Mouse (Mus musculus) CH12.LX (cell line): ENCODE measurements at regions not wholly inside any gene's neighbourhood (a gene's known extent, or its start where the extent isn't known, plus 50 kb on each side); places are given as distances from the start of the nearest gene placed in this dataset.

Source experiments
- DNase-seq: peaks from one replicate; pipeline ENCODE4 v3.0.0-alpha.2; 2013; ENCODE audit errors: extremely low read depth
- H3K27ac ChIP-seq: 2 replicates; pipeline ENCODE4 v1.5.1; 2012; ENCODE audit warnings: low read depth, mild to moderate bottlenecking, control low read depth, moderate library complexity; ENCODE audit not compliant: insufficient read depth
- H3K27me3 ChIP-seq: replicated peaks from 2 replicates; pipeline ENCODE3; 2012; ENCODE audit warnings: inconsistent platforms
- H3K36me3 ChIP-seq, 2 experiments: replicated peaks in 1 of 2; 2 replicates each; pipeline versions ENCODE3 to v1.6.1; 2012; ENCODE audit warnings: inconsistent platforms in 1 of 2, low read length in 1 of 2, mild to moderate bottlenecking in 1 of 2, mixed read lengths in 1 of 2, moderate library complexity in 1 of 2; ENCODE audit not compliant: control insufficient read depth in 1 of 2, insufficient read depth in 1 of 2
- H3K4me1 ChIP-seq, 2 experiments: 2 replicates each; pipeline ENCODE4 v1.6.1; 2012; ENCODE audit warnings: inconsistent platforms in 1 of 2, moderate library complexity in 1 of 2; ENCODE audit not compliant: insufficient read depth in 2 of 2, control insufficient read depth in 1 of 2
- H3K4me2 ChIP-seq: 2 replicates; pipeline ENCODE4 v1.6.1; 2012; ENCODE audit warnings: low read depth, mild to moderate bottlenecking, control low read depth; ENCODE audit not compliant: poor library complexity, insufficient read depth, severe bottlenecking
- H3K4me3 ChIP-seq, 3 experiments: fragments of 150-350 bp in 1 of 3; sonication (generic) in 1 of 3; replicated peaks in 1 of 3; 2 replicates each; pipeline versions ENCODE3 to v1.5.1; 2011 to 2012; ENCODE audit warnings: low read depth in 2 of 3, low read length in 2 of 3, mild to moderate bottlenecking in 2 of 3, moderate library complexity in 2 of 3, control low read depth in 1 of 3, improper control_type of control experiment in 1 of 3, inconsistent platforms in 1 of 3, mixed read lengths in 1 of 3; ENCODE audit not compliant: poor library complexity in 1 of 3
- H3K79me2 ChIP-seq: replicated peaks from 2 replicates; pipeline ENCODE4 v1.6.1; 2012; ENCODE audit warnings: mild to moderate bottlenecking, moderate library complexity; ENCODE audit not compliant: control insufficient read depth, poor library complexity, insufficient read depth, severe bottlenecking; ENCODE audit errors: extremely low read depth
- H3K9ac ChIP-seq: 2 replicates; pipeline ENCODE4 v1.6.1; 2012; ENCODE audit warnings: low read depth, mild to moderate bottlenecking, control low read depth, moderate library complexity; ENCODE audit not compliant: insufficient read depth
- H3K9me3 ChIP-seq: replicated peaks from 2 replicates; pipeline ENCODE3; 2012; ENCODE audit warnings: low read length, inconsistent platforms, mixed read lengths
- CHD1 ChIP-seq: IDR thresholded peaks from 2 replicates; pipeline ENCODE4 v1.6.1; 2012; ENCODE audit warnings: low read depth, low read length, improper control_type of control experiment, inconsistent platforms
- CHD2 ChIP-seq: IDR thresholded peaks from 2 replicates; pipeline ENCODE4 v1.6.1; 2011; ENCODE audit warnings: low read length, improper control_type of control experiment
- E2F4 ChIP-seq: IDR thresholded peaks from 2 replicates; pipeline ENCODE4 v1.6.1; 2011; ENCODE audit warnings: low read depth, low read length, improper control_type of control experiment; ENCODE audit not compliant: insufficient replicate concordance
- ELF1 ChIP-seq: IDR thresholded peaks from 2 replicates; pipeline ENCODE4 v1.6.1; 2014; ENCODE audit warnings: low read depth, mild to moderate bottlenecking, inconsistent platforms, low read length, improper control_type of control experiment
- JUND ChIP-seq: conservative IDR thresholded peaks from 2 replicates; pipeline ENCODE4 v1.6.1; 2011; ENCODE audit warnings: low read depth, low read length, improper control_type of control experiment
- KAT2A ChIP-seq: IDR thresholded peaks from 2 replicates; pipeline ENCODE4 v1.6.1; 2012; ENCODE audit warnings: low read length, improper control_type of control experiment, inconsistent platforms; ENCODE audit not compliant: insufficient replicate concordance
- MAFK ChIP-seq: IDR thresholded peaks from 2 replicates; pipeline ENCODE4 v1.6.1; 2011; ENCODE audit warnings: low read length, improper control_type of control experiment; ENCODE audit not compliant: insufficient replicate concordance
- MAZ ChIP-seq: IDR thresholded peaks from 2 replicates; pipeline ENCODE4 v1.6.1; 2012; ENCODE audit warnings: low read depth, mild to moderate bottlenecking, inconsistent platforms, low read length, improper control_type of control experiment, moderate library complexity
- MEF2A ChIP-seq: IDR thresholded peaks from 2 replicates; pipeline ENCODE4 v1.6.1; 2014; ENCODE audit warnings: low read depth, mild to moderate bottlenecking, inconsistent platforms, low read length, improper control_type of control experiment, borderline replicate concordance
- NELFE ChIP-seq: IDR thresholded peaks from 2 replicates; pipeline ENCODE4 v1.6.1; 2011; ENCODE audit warnings: low read depth, low read length, improper control_type of control experiment
- PAX5 ChIP-seq: IDR thresholded peaks from 2 replicates; pipeline ENCODE4 v1.6.1; 2012; ENCODE audit warnings: low read length, inconsistent platforms, mixed read lengths
- POLR2AphosphoS2 ChIP-seq: IDR thresholded peaks from 2 replicates; pipeline ENCODE4 v1.6.1; 2011; ENCODE audit warnings: low read depth, low read length, improper control_type of control experiment
- SMC3 ChIP-seq: IDR thresholded peaks from 2 replicates; pipeline ENCODE4 v1.6.1; 2011; ENCODE audit warnings: low read depth, low read length, improper control_type of control experiment
- UBTF ChIP-seq: IDR thresholded peaks from 2 replicates; pipeline ENCODE4 v1.6.1; 2012; ENCODE audit warnings: low read depth, mild to moderate bottlenecking, inconsistent platforms, low read length, improper control_type of control experiment, moderate library complexity
- ZNF384 ChIP-seq: IDR thresholded peaks from 2 replicates; pipeline ENCODE4 v1.6.1; 2012; ENCODE audit warnings: low read depth, low read length, improper control_type of control experiment, inconsistent platforms
- dilution Hi-C: fragments of 300-500 bp; cut with MboI; formaldehyde crosslinking; loops from 2 replicates; pipeline ENCODE4 v1.14.3; 2020; ENCODE audit warnings: low sequenced_read_pairs; ENCODE audit not compliant: extremely low pct_unique_long_range_greater_than_20kb, extremely low pct_ligation_motif_present
- in situ Hi-C: fragments of 300-500 bp; cut with MboI; formaldehyde crosslinking; loops from 3 replicates; pipeline ENCODE4 v1.14.3; 2019; ENCODE audit warnings: low sequenced_read_pairs, low pct_ligation_motif_present, low pct_unique_long_range_greater_than_20kb, mixed read lengths

GRCm38 (mm10) chr10:56566836-56567442 is 189.8 kb downstream of the Gja1 start:
- Histone ChIP-seq H3K27me3 (no peaks in the 10 kb centered on the region), H3K9ac (no peak overlapping the region)

DNA sequence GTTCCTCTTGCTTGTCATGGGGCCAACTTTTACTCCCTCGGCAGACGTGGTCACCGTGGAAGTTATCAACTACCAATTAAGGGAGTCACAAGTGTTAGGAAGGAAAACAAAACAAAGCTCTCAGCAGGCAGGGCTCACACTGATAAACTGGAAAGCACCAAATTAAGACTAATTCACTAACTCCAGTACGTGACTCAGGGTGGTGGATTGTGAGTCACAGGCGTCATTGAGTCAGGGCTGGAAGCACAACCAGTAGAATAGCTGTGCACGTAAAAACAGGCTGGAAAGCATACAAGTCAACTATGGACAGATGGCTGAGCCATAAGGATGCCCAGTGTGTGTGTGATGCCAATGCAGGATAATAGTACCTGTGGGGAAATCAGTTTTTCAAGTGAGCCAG is 204.9 kb downstream of the Gja1 start:
- Histone ChIP-seq H3K27ac (no peak overlapping the region), H3K79me2 (no peaks in the 10 kb centered on the region), H3K27me3 (no peaks in the 10 kb centered on the region), H3K4me1 (no peaks in the 10 kb centered on the region)
- no peak for TF ChIP-seq UBTF
- no peak for TF ChIP-seq E2F4
- TF ChIP-seq NELFE, result no peak
- no peak for TF ChIP-seq ZNF384
- TF ChIP-seq MAFK, result no peak
- TF ChIP-seq SMC3, result no peak
- TF ChIP-seq PAX5, result no peak
- TF ChIP-seq, all 38 proteins: peak for 0
- in situ Hi-C loops, result no loop called here
- Histone ChIP-seq H3K9me3 (no peaks in the 10 kb centered on the region), H3K4me2 (peak overlapping the region; percentile 22; the same call in 1 of the 2 replicates), H3K4me3 (no peak overlapping the region), H3K36me3 (no peaks in the 10 kb centered on the region), H3K9ac (no peak overlapping the region)
- dilution Hi-C loops, result no loop called here
- no peak for DNase-seq

More at GRCm38 (mm10) chr10:56566836-56567442, 189.8 kb downstream of the Gja1 start:
- H3K4me1 ChIP-seq, result no peaks in the 10 kb centered on the region; a peak in 1 of 4 replicates
- dilution Hi-C loops, result no loop called here
- no peak overlapping the region for H3K4me3 ChIP-seq
- H3K4me2 ChIP-seq, result no peak overlapping the region
- in situ Hi-C loops, result no loop called here
- DNase-seq, result no peak
- H3K27ac ChIP-seq, result no peak overlapping the region
- no peaks in the 10 kb centered on the region for H3K79me2 ChIP-seq
- no peak for TF ChIP-seq E2F4
- TF ChIP-seq MAZ, result no peak
- no peak for TF ChIP-seq UBTF
- H3K36me3 ChIP-seq, result no peaks in the 10 kb centered on the region
- H3K9me3 ChIP-seq, result no peaks in the 10 kb centered on the region

DNA sequence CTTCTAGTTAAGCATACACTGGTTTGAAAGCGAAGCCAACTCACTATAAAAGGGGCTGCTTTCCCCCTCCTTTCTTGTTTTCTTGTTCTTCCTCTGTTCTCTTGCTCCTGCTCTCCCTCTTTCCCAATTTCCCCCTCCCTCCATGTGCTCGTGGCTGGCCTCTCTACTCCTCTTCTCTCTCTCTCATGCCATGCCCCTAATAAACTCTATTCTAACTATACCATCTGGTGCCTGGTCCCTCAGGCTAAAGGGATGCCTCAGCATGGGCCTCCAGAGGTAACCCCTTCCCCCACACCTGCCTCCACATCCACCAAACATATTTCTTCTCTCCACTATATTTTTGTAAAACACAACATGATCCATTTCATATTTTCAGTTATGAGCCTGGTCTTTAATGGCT is 210.1 kb downstream of the Gja1 start:
- dilution Hi-C loops (no loop called here), in situ Hi-C loops (no loop called here)
- no peak for DNase-seq
- no peaks in the 10 kb centered on the region for H3K9me3 ChIP-seq
- H3K9ac ChIP-seq, result no peak overlapping the region
- TF ChIP-seq E2F4 (no peak), CHD1 (no peak), KAT2A (no peak), MEF2A (no peak), ELF1 (no peak), JUND (no peak), CHD2 (no peak), SMC3 (no peak), POLR2AphosphoS2 (no peak), ZNF384 (no peak)
- H3K4me3 ChIP-seq, result no peak overlapping the region
- no peak overlapping the region for H3K4me2 ChIP-seq
- H3K27me3 ChIP-seq, result no peaks in the 10 kb centered on the region
- no peaks in the 10 kb centered on the region for H3K36me3 ChIP-seq
- no peaks in the 10 kb centered on the region for H3K79me2 ChIP-seq
- H3K4me1 ChIP-seq, result no peaks in the 10 kb centered on the region
- no peak overlapping the region for H3K27ac ChIP-seq
